7 mouse cellular contexts compared by ENCODE assay signal in the genomic region with DNA sequence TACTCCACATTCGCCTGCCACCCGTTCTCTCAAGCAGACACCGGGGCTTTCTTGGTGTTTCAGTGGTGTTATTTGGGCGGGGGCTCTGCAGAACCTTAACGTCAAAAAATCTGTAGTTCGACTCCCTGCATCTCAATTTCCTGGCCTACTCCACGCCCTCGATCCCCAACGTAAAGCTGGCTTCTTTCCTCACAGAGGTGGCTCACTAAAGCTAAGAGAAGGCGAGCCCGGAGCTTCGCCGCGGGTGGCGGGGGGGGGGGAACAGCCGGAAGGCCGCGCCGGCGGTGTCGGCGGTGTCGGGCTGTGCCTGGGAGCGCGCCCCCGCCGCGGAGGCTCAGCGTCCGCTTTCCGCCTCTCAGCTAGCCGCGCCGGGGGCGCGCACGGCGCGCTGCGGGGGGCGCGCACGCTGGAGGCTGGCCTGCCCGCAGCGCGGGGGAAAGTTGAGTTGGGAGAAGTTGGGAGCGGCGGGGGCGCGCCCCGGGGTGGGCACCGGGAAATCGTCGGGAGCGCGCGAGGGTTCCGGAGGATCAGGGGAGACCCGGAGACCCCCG. TPM values are rescaled to one million over a fixed set of nuclear protein-coding genes. Genes with fewer than 3 reads are reported as not detected.
A peak's percentile ranks its signal among the peaks of the same experiment; 100 is the strongest.
DNase-seq lines count a peak whose midpoint lies in the region; TF ChIP-seq lines count a peak whose summit lies in the region.

No protein-coding gene starts in this region.

- H3K27me3 ChIP-seq in myocyte (ENCODE audit: control insufficient read depth, insufficient read depth, insufficient read length), result no peaks in the 10 kb centered on the region

- H3K36me3 ChIP-seq in myocyte (ENCODE audit: control insufficient read depth, insufficient read depth), result peaks cover 7% of the 10 kb centered on the region

- H3K4me2 ChIP-seq in myocyte (ENCODE audit: low read depth), result peak overlapping the region; percentile 92

- H3ac ChIP-seq in myocyte (ENCODE audit: control insufficient read depth, insufficient read length), result peak overlapping the region; percentile 55

- TF ChIP-seq POLR2A in myocyte (IDR thresholded peaks at IDR 0.05; ENCODE audit: insufficient read length, low read depth), result peak; percentile 69

- peak overlapping the region; percentile 95 for H3K4me3 ChIP-seq in myocyte

- peaks cover 27% of the 10 kb centered on the region for H3K79me2 ChIP-seq in myocyte (ENCODE audit: control insufficient read depth, insufficient read depth)

- DNase-seq in adrenal gland, adult 2 months, result peak; percentile 92
- DNase-seq in embryo, embryonic 11 days, result peak; percentile 95
- peak; percentile 99 for DNase-seq in heart, adult 11 months
- DNase-seq in kidney, adult 11 months, result peak; percentile 80
- peak; percentile 89 for DNase-seq in liver
- peak; percentile 80 to 84 for DNase-seq in spleen, postnatal 36 days (ENCODE audit: low spot score in 2 of 2)

TF ChIP-seq in myocyte, 11 proteins besides CTCF, POLR2A, EP300 and RAD21:
- TF ChIP-seq MAX (IDR thresholded peaks at IDR 0.05; ENCODE audit: low read depth) (no peak), SRF (IDR thresholded peaks at IDR 0.05; ENCODE audit: control insufficient read depth, insufficient read length, low read depth) (no peak), REST (IDR thresholded peaks at IDR 0.05; ENCODE audit: insufficient read depth, insufficient read length) (no peak), USF1 (IDR thresholded peaks at IDR 0.05; ENCODE audit: low read depth) (no peak), TCF3 (IDR thresholded peaks at IDR 0.05; ENCODE audit: insufficient read length, low read depth) (no peak), CEBPB (IDR thresholded peaks at IDR 0.05; ENCODE audit: insufficient read depth, poor library complexity, severe bottlenecking) (no peak), MYOD1 (IDR thresholded peaks at IDR 0.05; ENCODE audit: control insufficient read depth in 1 of 3, insufficient read length in 2 of 3, low read depth in 2 of 3) (peak in 1 of 3 experiments; percentile 53), E2F4 (IDR thresholded peaks at IDR 0.05; ENCODE audit: insufficient read depth) (peak; percentile 10), TCF12 (IDR thresholded peaks at IDR 0.05; ENCODE audit: insufficient read depth, poor library complexity, severe bottlenecking) (no peak), MYOG (IDR thresholded peaks at IDR 0.05; ENCODE audit: control insufficient read depth in 1 of 3, insufficient read depth in 1 of 3, insufficient read length in 2 of 3, low read depth in 2 of 3) (peak in 1 of 3 experiments; percentile 53), POLR2AphosphoS2 (IDR thresholded peaks at IDR 0.05; ENCODE audit: insufficient read length, low read depth) (no peak)

RNA-seq across cellular contexts. Expression of gene Slc4a2, which starts 1.3 kb away (rescaled TPM):
- total RNA-seq in adrenal gland, adult 2 months (2021), result 10 to 100 TPM; 58.4 to 63.2 TPM
- 65.9 and 74.0 TPM in 2 replicates for polyA plus RNA-seq in adrenal gland, adult 2 months (2012; rRNA removed)
- polyA plus RNA-seq in myocyte (2012; fragmentation: generic; extraction: Trizol), result 96.4 TPM

RNA-seq across cellular contexts. Expression of gene Cdk5, which starts 1.6 kb away (rescaled TPM):
- total RNA-seq in adrenal gland, adult 2 months (2021), result 10 to 100 TPM; 40.7 to 47.9 TPM
- 60.2 and 63.3 TPM in 2 replicates for polyA plus RNA-seq in adrenal gland, adult 2 months (2012; rRNA removed)
- polyA plus RNA-seq in myocyte (2012; fragmentation: generic; extraction: Trizol), result 30.0 TPM

RNA-seq across cellular contexts. Expression of gene Asic3, which starts 11.7 kb away (rescaled TPM):
- under 1 TPM in 1 of 2 experiments, not detected in 1; 0.48 TPM for total RNA-seq in adrenal gland, adult 2 months (2021)
- polyA plus RNA-seq in adrenal gland, adult 2 months (2012; rRNA removed), result 0.74 and 1.2 TPM in 2 replicates
- 0.24 TPM for polyA plus RNA-seq in myocyte (2012; fragmentation: generic; extraction: Trizol)

RNA-seq across cellular contexts. Expression of gene Fastk, which starts 20.2 kb away (rescaled TPM):
- total RNA-seq in adrenal gland, adult 2 months (2021), result 100 to 1,000 TPM in 1 of 2 experiments, 10 to 100 TPM in 1; 93.4 to 108 TPM
- 335 and 350 TPM in 2 replicates for polyA plus RNA-seq in adrenal gland, adult 2 months (2012; rRNA removed)
- polyA plus RNA-seq in myocyte (2012; fragmentation: generic; extraction: Trizol), result 124 TPM

RNA-seq across cellular contexts. Expression of gene Tmub1, which starts 22.7 kb away (rescaled TPM):
- 10 to 100 TPM; 16.7 to 20.5 TPM for total RNA-seq in adrenal gland, adult 2 months (2021)
- 86.7 and 94.5 TPM in 2 replicates for polyA plus RNA-seq in adrenal gland, adult 2 months (2012; rRNA removed)
- polyA plus RNA-seq in myocyte (2012; fragmentation: generic; extraction: Trizol), result 14.2 TPM

Comparison
In these comparisons a context has a peak if more than half of its experiments do, and no peak if none do; other contexts are left out.
1. Peak in every context shown above with its lines: DNase-seq and H3K4me3 ChIP-seq.